Mouse (Mus musculus) C2C12 (cell line): Measurements from ENCODE around the gene Commd1. TPM values are rescaled to one million over a fixed set of nuclear protein-coding genes. Genes with fewer than 3 reads are reported as not detected.

Experiments used
- H3K27me3 ChIP-seq: one replicate; pipeline ENCODE4 v1.6.1; 2011; ENCODE audit not compliant: control insufficient read depth, insufficient read depth, insufficient read length
- H3K36me3 ChIP-seq: one replicate; pipeline ENCODE4 v1.6.1; 2011; ENCODE audit not compliant: control insufficient read depth, insufficient read depth
- H3K4me3 ChIP-seq: one replicate; pipeline ENCODE4 v1.5.1; 2011; ENCODE audit warnings: mild to moderate bottlenecking, control low read depth; ENCODE audit not compliant: poor library complexity, insufficient read depth, severe bottlenecking
- H3K79me2 ChIP-seq: one replicate; pipeline ENCODE4 v1.6.1; 2011; ENCODE audit not compliant: control insufficient read depth, insufficient read depth
- H3K79me3 ChIP-seq: one replicate; pipeline ENCODE4 v1.6.1; 2011; ENCODE audit warnings: low read depth, control low read depth
- H3ac ChIP-seq: one replicate; pipeline ENCODE3; 2011; ENCODE audit warnings: low read depth; ENCODE audit not compliant: control insufficient read depth, insufficient read length
- FOSL1 ChIP-seq: IDR thresholded peaks from one replicate; pipeline ENCODE4 v1.8.0; 2011; ENCODE audit warnings: mild to moderate bottlenecking, low read length; ENCODE audit not compliant: poor library complexity, insufficient read depth, severe bottlenecking
- MAX ChIP-seq: IDR thresholded peaks from one replicate; pipeline ENCODE4 v1.6.1; 2011; ENCODE audit warnings: mild to moderate bottlenecking, control low read depth
- MYOD1 ChIP-seq: IDR thresholded peaks from one replicate; pipeline ENCODE4 v1.6.1; 2011; ENCODE audit warnings: low read depth; ENCODE audit not compliant: control insufficient read depth, insufficient read length
- polyA plus RNA-seq: library from polyadenylated mRNA; unstranded; fragments of >200 nt; fragmentation: generic; extraction: Trizol; gene quantifications from one replicate; pipeline ENCODE4 v1.2.1, GENCODE M21; 2012; ENCODE audit warnings: missing spikeins

The Commd1 gene
- polyA plus RNA-seq, 1 experiment = 126 TPM

DNA sequence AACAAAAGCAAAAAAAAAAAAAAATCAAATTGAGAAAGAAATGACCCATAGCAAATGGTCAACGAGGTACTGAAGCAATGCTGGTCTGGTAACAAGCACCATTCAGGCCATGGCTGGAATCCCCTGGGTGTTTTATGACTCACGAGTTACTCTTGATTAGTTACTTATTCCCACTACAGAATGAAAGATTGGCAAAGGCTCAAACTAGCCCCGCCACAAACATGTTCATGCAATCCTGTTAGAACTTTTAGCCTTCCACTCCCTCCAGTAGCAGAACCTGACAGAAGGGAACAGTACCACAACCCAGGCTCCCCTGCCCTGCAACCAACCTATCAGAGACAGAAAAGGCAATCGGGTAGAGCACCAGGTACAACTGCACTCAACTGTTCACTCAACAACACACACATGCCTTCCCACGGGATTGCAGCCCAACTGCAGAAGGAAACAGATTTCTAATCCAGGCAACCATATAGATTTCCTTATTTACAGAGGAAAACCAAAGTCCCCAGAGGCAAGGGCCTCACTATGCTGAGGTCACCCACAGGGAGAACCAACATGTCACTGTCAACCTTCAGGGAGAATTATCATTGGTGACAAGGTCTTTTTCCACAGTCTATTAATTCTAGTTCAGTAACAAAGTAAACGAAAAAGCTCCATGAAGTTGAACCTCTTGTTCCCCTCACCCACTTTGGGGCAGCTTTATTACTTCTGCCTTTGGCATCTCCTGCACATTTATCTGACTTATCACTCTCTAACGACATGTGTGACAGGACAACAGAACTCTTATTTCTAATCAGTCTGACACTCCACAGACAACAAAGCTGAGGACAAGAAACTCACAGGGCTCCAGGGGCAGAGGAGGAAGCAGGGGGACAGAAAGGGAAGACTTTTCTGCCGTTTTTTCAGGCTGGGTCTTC is 134.2 kb downstream of the Commd1 start:
- TF ChIP-seq MAX (no peak), FOSL1 (peak; percentile 14)
- Histone ChIP-seq H3ac (no peak overlapping the region), H3K4me3 (no peak overlapping the region), H3K36me3 (no peaks in the 10 kb centered on the region), H3K27me3 (no peaks in the 10 kb centered on the region), H3K79me3 (peaks cover 36% of the 10 kb centered on the region), H3K79me2 (peaks cover 93% of the 10 kb centered on the region)

DNA sequence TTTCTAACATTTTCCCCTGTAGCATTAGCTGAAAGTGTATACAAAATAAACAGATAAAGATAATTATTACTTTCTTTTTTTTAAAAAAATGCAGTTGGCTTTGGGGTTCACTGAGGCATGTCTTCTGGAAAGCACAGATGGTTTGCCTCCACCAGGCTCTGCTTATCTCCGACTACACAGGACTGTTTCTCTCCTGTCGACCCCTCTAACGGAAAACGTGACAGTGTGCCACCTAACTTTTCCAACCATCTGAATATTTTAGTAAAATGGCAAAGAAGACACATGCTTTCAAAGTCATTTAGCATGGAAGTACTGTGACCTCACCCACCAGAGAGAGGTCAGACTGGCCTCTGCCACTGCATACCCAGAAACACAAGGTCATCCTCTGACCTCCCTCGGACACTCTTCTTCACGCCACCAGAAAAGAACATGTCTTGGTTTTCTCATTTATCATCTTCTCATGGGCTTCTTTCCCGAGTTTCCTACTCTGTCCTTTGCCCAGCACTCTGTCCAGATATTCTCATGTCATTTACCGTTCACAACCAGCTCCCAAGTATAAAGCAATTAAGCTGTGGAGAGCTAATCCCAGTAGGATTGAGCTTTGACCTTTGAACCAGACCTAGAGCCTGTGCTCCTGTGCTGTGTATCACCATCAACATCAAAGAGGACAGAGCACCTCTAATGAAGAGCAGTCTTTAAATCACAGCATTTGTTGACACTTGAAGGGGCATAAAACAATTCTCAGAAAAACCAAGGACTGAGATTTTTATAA is 135.0 kb downstream of the Commd1 start:
- TF ChIP-seq MYOD1 = no peak

More for the DNA sequence above, 135.0 kb downstream of the Commd1 start:
- Histone ChIP-seq H3K4me3 (no peak overlapping the region), H3ac (no peak overlapping the region), H3K79me2 (peaks cover 93% of the 10 kb centered on the region), H3K36me3 (no peaks in the 10 kb centered on the region), H3K79me3 (peaks cover 38% of the 10 kb centered on the region), H3K27me3 (no peaks in the 10 kb centered on the region)

Other genes starting within 250 kb of the Commd1 start
- 10.8 TPM for gene B3gnt2, start 121.4 kb downstream of the Commd1 start, polyA plus RNA-seq
- gene Zrsr1, start 10.4 kb downstream of the Commd1 start, polyA plus RNA-seq = 3.4 TPM
- gene Gm28048, start 292 bp downstream of the Commd1 start, polyA plus RNA-seq = 1.4 TPM
- gene Cct4, start 8.1 kb upstream of the Commd1 start, polyA plus RNA-seq = 144 TPM
- 0.23 TPM for gene Fam161a, start 25.1 kb upstream of the Commd1 start, polyA plus RNA-seq